Mouse (Mus musculus) heart, adult 9 months (tissue): ENCODE data around the gene Hhipl1.

ENCODE experiments used
- DNase-seq, 2 experiments: peaks; one replicate each; pipeline ENCODE4 v3.0.0; 2022; ENCODE audit warnings: low spot score in 2 of 2

Gene Hhipl1

DNA sequence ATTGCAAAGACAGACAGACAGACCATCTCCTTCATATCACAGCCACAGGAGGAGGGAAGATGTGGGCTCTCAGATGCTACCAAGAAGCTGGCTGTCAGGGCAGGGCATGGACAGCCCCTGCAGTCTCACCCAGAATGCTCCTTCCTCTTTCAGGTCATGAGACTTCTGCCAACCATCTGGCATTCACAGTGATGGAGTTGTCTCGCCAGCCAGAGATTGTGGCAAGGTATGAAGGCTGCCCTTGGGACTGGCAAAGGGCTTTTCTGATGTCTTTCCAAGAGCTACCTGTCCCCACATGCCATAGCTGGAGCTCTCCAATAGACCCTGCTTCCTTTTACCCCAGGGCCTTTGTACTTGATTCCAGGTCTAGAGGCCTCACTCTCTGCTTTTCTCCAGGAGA is 49.2 kb downstream of the Hhipl1 start:
- DNase-seq = no peak

- no peak for DNase-seq
These were observed 49.9 kb downstream of the Hhipl1 start for GRCm38 (mm10) chr12:108355986-108356385.

DNA sequence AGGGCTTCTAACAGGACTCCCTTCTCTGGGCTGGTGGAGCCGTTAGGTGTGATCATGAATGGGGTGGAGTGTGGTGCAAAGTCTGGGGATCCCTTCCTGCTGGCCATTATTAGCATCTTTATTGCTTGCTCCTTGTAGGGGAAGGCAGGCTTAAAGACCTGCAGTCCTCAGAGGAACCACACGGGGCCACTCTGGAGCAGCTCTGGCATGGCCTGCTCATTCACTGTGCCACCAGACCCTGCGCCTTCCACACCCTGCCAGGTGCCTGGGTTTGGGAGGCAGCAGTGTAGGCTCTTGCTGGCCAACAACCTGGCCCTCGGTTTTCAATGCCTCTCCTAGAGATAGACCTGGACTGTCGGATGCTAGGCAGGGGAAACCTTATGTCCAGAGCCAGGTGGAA is 57.7 kb downstream of the Hhipl1 start:
- peak; percentile 57 to 82 for DNase-seq

DNA sequence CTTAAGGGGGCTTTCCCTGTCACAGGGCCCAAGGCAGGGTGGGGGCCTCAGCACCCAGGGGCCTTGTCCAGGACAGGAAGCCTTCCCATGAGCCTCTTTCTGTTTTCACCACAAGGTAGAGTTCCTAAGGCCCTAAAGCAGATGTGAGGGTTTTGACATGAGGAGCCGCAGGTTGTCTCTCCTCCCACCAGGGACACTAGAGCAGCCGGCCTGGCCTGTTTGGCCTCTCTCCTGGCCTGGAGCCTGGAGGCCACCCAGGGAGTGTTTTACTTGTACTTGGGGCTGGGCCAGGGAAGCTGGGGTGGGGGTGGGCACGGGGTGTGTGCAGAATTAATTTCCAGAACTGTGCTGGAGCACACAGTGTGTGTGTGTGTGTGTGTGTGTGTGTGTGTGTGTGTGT is 59.3 kb downstream of the Hhipl1 start:
- peak; percentile 56 to 70 for DNase-seq

GRCm38 (mm10) chr12:108365868-108366267 is 59.8 kb downstream of the Hhipl1 start:
- DNase-seq = no peak

- DNase-seq = peak; percentile 52 to 56
These were observed 61.8 kb downstream of the Hhipl1 start for GRCm38 (mm10) chr12:108367909-108368308.

GRCm38 (mm10) chr12:108368921-108369320 is 62.9 kb downstream of the Hhipl1 start:
- DNase-seq = peak in 1 of 2 experiments; percentile 16

DNA sequence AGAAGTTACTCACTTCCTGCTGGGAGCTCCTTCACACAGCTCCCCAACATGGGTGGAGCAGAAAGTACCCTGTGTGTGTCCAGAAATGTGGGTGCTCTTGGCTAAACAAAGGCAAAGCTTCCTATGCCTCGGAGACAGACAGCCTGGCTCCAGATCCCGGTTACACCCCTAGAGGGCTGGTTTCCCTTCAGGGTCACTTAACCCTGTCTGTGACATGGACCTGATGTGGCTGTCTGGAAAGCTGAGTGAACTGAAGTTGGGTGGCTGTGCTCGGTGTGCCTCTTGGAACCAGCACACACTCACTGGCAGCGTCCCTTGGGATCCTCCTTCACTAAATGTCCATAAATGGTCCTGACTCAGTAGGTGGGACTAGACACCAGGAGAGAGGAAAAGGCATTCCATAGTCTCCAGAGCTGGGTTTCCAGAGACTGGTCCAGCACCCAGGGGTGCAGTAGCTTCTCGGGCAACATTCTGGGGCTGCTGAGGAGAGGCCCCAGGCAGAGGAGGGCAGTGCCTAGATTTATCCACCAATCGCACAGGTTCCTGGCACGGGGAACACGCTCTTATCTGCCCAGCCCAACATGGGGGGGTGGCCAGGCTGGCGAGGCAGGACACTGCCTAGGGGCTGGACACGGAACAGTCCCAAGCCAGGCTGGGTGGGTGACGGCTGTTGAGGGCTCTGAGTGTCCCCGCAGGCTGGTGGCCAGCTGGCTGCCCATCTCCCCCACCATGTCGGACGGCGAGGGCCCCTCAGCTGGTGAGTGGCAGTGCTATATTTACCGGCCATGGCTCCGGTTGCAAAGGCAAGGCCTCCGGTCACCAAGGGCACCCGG is 64.7 kb downstream of the Hhipl1 start, which contains the start of gene Eml1:
Eml1 (plus strand) TSS at position 362 of the 833 bp plus-strand sequence.
- DNase-seq = peak; percentile 78 to 80

GRCm38 (mm10) chr12:108371429-108371765 is 65.3 kb downstream of the Hhipl1 start:
- DNase-seq = peak in 1 of 2 experiments; percentile 46

DNA sequence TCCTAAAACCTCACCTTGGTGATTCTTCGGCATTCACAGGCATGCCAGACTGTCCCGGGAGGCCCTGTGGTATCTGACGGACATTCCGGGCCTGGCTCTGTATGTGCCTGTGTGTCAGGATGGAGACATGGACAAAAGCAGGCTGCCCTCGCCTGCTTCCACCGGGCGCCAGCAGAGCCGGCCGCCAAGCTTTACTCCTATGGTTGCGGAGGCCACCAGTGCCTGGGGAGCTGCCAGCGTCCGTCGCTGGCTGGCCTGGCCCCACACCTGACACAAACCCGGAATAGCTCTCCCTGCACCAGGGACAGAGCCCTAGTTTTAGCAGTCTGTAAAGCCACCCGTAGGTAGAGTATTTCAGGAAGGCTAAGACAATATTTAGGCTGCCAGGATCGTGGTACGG is 66.2 kb downstream of the Hhipl1 start:
- DNase-seq = peak; percentile 71 to 72

- DNase-seq = no peak
These were observed 67.5 kb downstream of the Hhipl1 start for GRCm38 (mm10) chr12:108373611-108374010.

DNA sequence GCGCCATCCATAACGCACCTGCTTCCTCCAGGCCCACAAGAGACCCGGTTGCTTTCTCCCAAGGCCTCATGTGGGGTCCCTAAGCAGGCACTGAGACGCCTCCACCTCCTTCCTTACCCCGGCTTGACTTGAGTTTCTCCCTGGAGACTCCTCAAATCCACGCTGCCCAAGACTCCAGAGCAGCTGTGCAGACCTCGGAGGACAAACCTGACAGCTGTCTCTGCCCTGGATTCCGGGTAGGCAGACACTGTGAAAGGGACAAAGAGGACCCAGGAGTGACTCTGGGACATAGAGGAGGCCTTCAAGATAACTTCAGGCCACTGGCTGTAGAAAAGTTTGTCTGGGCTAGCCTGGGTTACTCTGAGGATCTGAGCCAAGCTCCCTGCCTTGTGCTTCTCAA is 68.6 kb downstream of the Hhipl1 start:
- no peak for DNase-seq

DNA sequence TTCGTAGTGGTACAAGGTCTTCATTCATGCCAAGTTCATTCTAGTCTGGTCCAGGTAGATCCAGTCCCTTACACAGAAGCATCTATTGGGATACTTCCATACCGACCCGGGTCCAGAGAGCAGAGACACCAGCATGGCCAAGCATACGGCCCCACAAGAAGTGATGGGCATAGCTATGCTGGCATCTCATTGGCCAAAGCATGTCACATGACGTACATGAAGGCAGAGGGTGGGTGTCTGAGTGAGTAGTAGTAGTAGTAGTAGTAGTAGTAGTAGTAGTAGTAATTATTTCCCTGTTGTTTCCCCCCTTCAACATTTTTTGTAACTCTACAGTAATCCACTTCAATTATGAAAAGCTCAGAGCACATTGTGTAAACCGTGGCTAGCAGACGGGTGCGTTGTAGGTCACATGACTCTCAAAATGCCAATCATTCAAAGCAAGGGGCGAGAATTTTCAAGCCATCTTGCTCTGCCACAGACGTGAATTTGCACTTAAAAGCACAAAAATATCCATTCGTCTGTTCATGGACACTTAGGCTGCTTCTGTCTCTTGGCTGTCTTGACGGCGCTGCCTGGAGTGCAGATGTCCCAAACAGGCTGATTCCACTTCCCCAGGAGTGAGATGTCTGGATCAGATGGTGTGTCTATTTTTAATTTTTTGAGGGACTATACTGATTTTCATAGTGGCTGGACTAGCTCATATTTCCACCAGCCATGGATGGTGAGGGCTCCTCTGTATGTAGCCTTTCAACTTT is 72.5 kb downstream of the Hhipl1 start:
- DNase-seq = no peak
